ENCODE assay signal across 8 mouse cellular contexts in the genomic region with DNA sequence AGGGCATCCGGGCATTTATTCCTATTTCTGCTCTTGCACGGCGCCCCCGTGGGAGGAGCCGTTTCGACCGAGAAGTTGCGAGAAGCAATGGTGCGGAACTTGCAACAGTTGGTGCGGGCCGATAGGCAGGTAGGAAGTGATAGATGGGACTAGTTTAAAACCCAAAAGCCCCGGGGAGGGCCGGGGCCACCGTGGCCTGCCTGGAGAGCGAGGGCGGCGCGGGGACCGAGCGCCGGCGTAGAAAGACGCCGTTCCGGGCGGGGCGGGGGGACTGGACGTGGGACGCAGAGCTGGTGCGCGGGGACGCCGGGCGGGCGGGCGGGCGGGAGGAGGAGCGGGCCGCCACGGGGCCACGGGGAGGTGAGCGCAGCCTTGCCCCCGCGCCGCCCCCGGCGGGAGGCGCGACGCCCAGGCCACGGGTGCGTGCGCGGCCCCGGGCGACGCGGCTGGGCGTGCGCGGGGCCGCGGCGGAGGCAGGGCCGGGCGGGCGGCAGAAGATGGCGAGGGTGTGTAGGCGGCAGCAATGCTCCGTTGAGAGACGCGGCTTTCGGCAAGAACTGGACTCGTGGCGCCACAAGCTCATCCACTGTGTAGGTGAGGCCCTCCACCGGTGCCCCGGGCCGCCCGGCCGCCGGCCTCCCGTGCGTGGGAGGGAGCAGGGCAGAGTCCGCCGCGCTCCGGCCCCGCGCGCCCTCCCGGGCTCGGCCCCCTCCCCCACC. TPM values are rescaled to one million over a fixed set of nuclear protein-coding genes. Genes with fewer than 3 reads are reported as not detected.
A peak's percentile ranks its signal among the peaks of the same experiment; 100 is the strongest.
DNase-seq lines count a peak whose midpoint lies in the region; ATAC-seq and TF ChIP-seq lines count a peak whose summit lies in the region.

A gene (plus strand): TSS at position 448 of the 719 bp plus-strand sequence.

- no peaks in the 10 kb centered on the region for H3K27me3 ChIP-seq in hindbrain, postnatal 0 days (ENCODE audit: insufficient read depth, low read length)

- intact Hi-C loops in gastrocnemius, adult 2 months (cut with DNase I): loop anchor here (2.0 to 5.0 kb wide), 2 partner anchors 136 to 165 kb away; no protein-coding TSS in a partner anchor

- no peak for TF ChIP-seq CTCF in gastrocnemius, adult 2 months (IDR thresholded peaks at IDR 0.05)
- TF ChIP-seq CTCF in hindbrain, postnatal 0 days (IDR thresholded peaks at IDR 0.05; ENCODE audit: low read depth): 0 out of 2 replicates have a peak, but pooled peaks have one; percentile 8

- no peaks in the 10 kb centered on the region for H3K9me3 ChIP-seq in hindbrain, postnatal 0 days (ENCODE audit: low read length)

- peak within 1 kb of the TSS; percentile 86 for H3K9ac ChIP-seq in hindbrain, postnatal 0 days (replicated peaks; ENCODE audit: low read length)

- peak within 1 kb of the TSS; percentile 95 for H3K4me3 ChIP-seq in gastrocnemius, adult 2 months
- H3K4me3 ChIP-seq in hindbrain, postnatal 0 days (ENCODE audit: low read length): peak within 1 kb of the TSS; percentile 92

- peak within 1 kb of the TSS; percentile 98 for H3K27ac ChIP-seq in gastrocnemius, adult 2 months
- H3K27ac ChIP-seq in hindbrain, postnatal 0 days: peak within 1 kb of the TSS; percentile 99

- H3K4me1 ChIP-seq in hindbrain, postnatal 0 days (ENCODE audit: insufficient read depth, low read length): 0 out of 2 replicates have a peak, but pooled peaks cover 3% of the 10 kb centered on the region

- H3K4me2 ChIP-seq in hindbrain, postnatal 0 days (ENCODE audit: low read depth, low read length): peak within 1 kb of the TSS; percentile 63

- DNase-seq in ZHBTc4 (ENCODE audit: low read depth, low spot score): peak; percentile 83
- peak; percentile 44 to 81 for DNase-seq in cerebellum, postnatal 4 days (ENCODE audit: low spot score in 2 of 2)
- peak; percentile 92 for DNase-seq in gastrocnemius, adult 2 months
- peak; percentile 92 for DNase-seq in hindbrain, postnatal 0 days (ENCODE audit: low spot score)
- peak; percentile 76 to 81 for DNase-seq in left cerebral cortex, adult 8-10 months (ENCODE audit: low spot score in 2 of 2)
- peak; percentile 71 to 78 for DNase-seq in right cerebral cortex, adult 2 months (ENCODE audit: low spot score in 2 of 2)
- peak; percentile 37 for DNase-seq in urinary bladder, postnatal 10 days (ENCODE audit: low spot score)

- peak; percentile 93 for ATAC-seq in hindbrain, postnatal 0 days
- ATAC-seq in megakaryocyte, adult 5-6 weeks (ENCODE audit: poor library complexity, severe bottlenecking): peak; percentile 73

- WGBS in hindbrain, postnatal 0 days: under 1% methylated on average over 53 of the region's 92 CpGs

- H3K36me3 ChIP-seq in hindbrain, postnatal 0 days (ENCODE audit: insufficient read depth, low read length): no peaks in the 10 kb centered on the region

RNA-seq across cellular contexts. Expression of the gene that starts here (rescaled TPM):
- 10 to 100 TPM; 13.0 to 18.9 TPM for total RNA-seq in gastrocnemius, adult 2 months (2021)
- total RNA-seq in hindbrain, postnatal 0 days (2014; rRNA removed): 12.3 and 13.1 TPM in 2 replicates
- 11.7 and 12.3 TPM in 2 replicates for polyA plus RNA-seq in hindbrain, postnatal 0 days (2015; fragmentation: Nextera tagmentation; extraction: Ambion mirVana)
- 10 to 100 TPM; 18.6 to 21.9 (median 20.8) TPM for total RNA-seq in left cerebral cortex, adult 8-10 months (2022)
- 8.6 and 11.2 TPM in 2 replicates for total RNA-seq in megakaryocyte, adult 5-6 weeks (2015)
- 13.3 and 19.6 TPM in 2 replicates for total RNA-seq in megakaryocyte, adult 5-6 weeks (2017)

Comparison
In these comparisons a context has a peak if more than half of its experiments do, and no peak if none do; other contexts are left out.
1. Peak in every context shown above with its lines: DNase-seq, ATAC-seq, H3K4me3 ChIP-seq and H3K27ac ChIP-seq.
2. DNase-seq: peak in every context shown above with its lines; median percentile 92 in gastrocnemius, adult 2 months; 92 in hindbrain, postnatal 0 days; 83 in ZHBTc4; 78 in left cerebral cortex, adult 8-10 months; 74 in right cerebral cortex, adult 2 months; 62 in cerebellum, postnatal 4 days; 37 in urinary bladder, postnatal 10 days.